Mouse (Mus musculus) thymus, postnatal 14 days (tissue): ENCODE data around the gene Tango6.
A peak's percentile ranks its signal among the peaks of the same experiment; 100 is the strongest.

Source experiments
- DNase-seq: peaks from one replicate; pipeline ENCODE4 v3.0.0; 2021

The Tango6 gene

GRCm38 (mm10) chr8:106761867-106762523 is 79.1 kb downstream of the Tango6 start:
- no peak for DNase-seq

- no peak for DNase-seq
These were observed 81.7 kb downstream of the Tango6 start for GRCm38 (mm10) chr8:106764529-106764928.

- DNase-seq: no peak
These were observed 82.7 kb downstream of the Tango6 start for GRCm38 (mm10) chr8:106765570-106765969.

- DNase-seq: no peak
These were observed 83.9 kb downstream of the Tango6 start for GRCm38 (mm10) chr8:106766736-106767135.

GRCm38 (mm10) chr8:106769147-106769805 is 86.4 kb downstream of the Tango6 start:
- DNase-seq: no peak

- DNase-seq: no peak
These were observed 87.8 kb downstream of the Tango6 start for GRCm38 (mm10) chr8:106770596-106771179.

GRCm38 (mm10) chr8:106772094-106772493 is 89.2 kb downstream of the Tango6 start:
- DNase-seq: no peak

- DNase-seq: no peak
These were observed 89.6 kb downstream of the Tango6 start for GRCm38 (mm10) chr8:106772501-106772900.

- no peak for DNase-seq
These were observed 91.9 kb downstream of the Tango6 start for GRCm38 (mm10) chr8:106774567-106775320.

- DNase-seq: no peak
These were observed 106.8 kb downstream of the Tango6 start for GRCm38 (mm10) chr8:106789623-106790022.

GRCm38 (mm10) chr8:106794820-106795219 is 112.0 kb downstream of the Tango6 start:
- DNase-seq: no peak

GRCm38 (mm10) chr8:106799821-106800220 is 117.0 kb downstream of the Tango6 start:
- no peak for DNase-seq

- DNase-seq: peak; percentile 6
These were observed 118.4 kb downstream of the Tango6 start for GRCm38 (mm10) chr8:106801261-106801660.

- DNase-seq: peak; percentile 36
These were observed 119.7 kb downstream of the Tango6 start for GRCm38 (mm10) chr8:106802384-106803137.

- peak; percentile 16 for DNase-seq
These were observed 123.0 kb downstream of the Tango6 start for GRCm38 (mm10) chr8:106805859-106806258.

- no peak for DNase-seq
These were observed 124.6 kb downstream of the Tango6 start for GRCm38 (mm10) chr8:106807461-106807860.

- no peak for DNase-seq
These were observed 126.9 kb downstream of the Tango6 start for GRCm38 (mm10) chr8:106809726-106810125.

GRCm38 (mm10) chr8:106810406-106810805 is 127.5 kb downstream of the Tango6 start:
- no peak for DNase-seq

GRCm38 (mm10) chr8:106812560-106812959 is 129.7 kb downstream of the Tango6 start:
- no peak for DNase-seq

GRCm38 (mm10) chr8:106816431-106817170 is 133.7 kb downstream of the Tango6 start:
- DNase-seq: no peak

GRCm38 (mm10) chr8:106817171-106817545 is 134.3 kb downstream of the Tango6 start:
- no peak for DNase-seq
